Mouse (Mus musculus) lung, postnatal 4 days (tissue): ENCODE data around the gene Slc2a1.

Experiments
- DNase-seq, 2 experiments: peaks; one replicate each; pipeline ENCODE4 v3.0.0; 2021

The Slc2a1 gene

DNA sequence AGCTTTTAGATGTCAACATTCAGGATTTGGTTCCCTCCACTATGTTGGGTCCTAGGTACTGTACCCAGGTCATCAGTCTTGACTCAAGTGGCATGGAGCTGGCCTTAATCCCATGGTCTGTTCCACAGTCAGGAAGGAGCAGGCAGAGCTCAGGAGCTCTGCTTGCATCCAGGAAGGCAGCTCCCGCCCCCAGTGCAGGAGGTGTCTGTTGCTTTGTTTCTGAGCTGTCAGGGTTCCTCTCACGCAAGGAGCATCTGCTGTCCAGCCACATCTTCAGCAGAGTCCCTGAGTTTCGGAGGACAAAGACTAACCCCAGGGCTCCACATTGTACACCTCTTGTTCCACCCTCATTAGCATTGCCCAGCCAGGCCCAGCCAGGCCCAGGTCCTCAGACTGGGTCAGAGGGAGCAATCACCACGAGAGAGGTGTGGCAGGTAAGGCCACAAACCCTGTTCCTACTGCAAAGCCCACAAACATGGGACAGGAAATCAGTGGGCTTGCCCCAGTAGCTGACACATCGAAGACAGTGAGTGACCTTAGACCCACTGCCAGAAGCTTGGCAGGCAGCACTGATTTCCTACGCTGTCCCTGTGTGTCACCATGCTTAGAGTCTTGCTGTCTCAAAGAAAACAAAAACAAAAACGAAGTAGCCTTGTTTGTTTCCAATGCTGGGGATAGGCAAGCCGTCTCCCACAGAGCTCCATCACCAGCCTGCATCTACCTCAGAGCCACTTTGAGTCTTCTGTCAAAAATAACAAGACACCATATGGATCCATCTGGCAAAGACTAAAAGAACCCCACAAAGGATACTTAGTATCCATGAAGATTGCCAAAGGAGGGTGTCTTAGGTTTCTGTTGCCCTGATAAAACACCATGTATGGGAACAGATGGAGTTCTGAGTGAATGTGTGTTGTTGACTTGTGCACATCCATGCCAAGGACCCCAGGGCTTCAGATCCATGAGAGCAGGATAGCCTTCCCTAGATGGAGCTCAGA, 10.0 kb upstream of the Slc2a1 start:
- DNase-seq = no peak

DNA sequence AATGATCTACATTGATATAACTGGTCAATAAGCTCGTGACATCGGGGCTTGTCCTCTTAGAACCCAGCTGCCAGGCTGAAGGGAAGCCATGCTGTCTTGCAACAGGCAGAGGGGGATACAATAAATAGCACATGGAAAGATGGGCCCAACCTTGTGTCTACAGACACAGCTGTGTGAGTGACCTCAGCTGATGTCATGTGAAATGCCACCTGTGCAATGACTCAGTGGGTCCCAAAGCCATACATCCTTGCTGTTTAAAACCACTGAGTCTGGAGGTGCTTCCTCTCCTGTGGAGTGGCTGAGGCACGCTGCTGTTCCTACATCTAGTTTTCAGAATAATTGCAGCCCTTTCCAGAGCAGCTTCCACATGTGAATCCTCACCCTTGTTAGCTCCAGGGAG, 7.1 kb upstream of the Slc2a1 start:
- DNase-seq = peak in 1 of 2 experiments; percentile 7

DNA sequence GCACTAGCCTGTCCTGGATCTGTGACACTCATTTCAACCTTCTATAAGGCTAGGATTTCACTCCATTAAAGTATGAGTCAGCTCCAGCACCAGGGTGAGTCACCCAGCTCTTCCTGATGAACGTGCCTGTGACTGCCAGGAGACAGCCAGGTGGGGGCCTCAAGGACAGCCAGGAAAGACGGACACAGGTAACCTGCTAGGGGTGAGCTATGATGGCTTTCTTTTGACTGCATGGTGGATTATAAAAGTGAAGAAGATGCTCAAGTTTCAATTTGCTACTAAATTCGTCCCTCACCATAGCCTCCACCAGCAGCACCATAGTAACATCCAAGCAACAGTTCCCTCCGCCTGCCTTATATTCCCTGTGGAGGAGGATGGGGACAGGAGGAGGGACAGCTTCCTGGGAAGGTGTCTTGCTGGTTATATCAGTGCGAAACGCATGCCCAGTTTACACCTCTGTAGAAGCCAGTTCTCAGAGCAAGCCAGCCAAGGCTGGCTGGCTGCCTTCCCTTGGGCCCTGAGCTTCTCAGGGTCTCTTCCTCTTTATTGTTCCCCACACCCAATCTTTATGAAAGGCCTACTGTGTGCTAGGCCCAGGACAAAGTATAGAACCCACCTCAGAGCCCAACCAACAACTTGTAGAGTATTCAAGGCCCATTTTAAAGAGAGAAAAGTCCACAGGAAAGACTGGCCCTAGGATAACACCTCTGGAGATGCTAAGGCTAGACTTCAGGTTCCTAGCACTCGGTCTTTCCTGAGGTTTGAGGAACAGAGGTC, 6.0 kb upstream of the Slc2a1 start:
- DNase-seq = peak in 1 of 2 experiments; percentile 10

DNA sequence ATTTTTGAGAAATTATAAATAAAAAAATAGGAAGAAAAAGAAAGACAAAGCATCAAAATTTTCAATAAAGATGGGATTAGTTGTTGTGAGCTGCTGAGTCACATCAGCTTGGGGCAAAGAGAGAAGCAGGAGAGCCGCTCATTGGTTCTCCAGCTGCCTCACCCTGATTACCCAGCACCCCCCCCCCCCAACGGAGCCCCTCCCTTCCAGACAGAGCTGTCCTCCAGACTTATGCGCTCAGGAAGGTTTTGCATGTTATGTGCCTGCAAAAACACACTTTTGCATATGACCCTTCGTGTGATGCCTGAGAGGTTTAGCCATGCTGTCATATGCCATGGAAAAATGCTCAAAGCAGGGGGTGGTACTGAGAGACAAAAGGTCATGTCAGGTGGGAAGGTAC, 3.7 kb upstream of the Slc2a1 start:
- DNase-seq = no peak

DNA sequence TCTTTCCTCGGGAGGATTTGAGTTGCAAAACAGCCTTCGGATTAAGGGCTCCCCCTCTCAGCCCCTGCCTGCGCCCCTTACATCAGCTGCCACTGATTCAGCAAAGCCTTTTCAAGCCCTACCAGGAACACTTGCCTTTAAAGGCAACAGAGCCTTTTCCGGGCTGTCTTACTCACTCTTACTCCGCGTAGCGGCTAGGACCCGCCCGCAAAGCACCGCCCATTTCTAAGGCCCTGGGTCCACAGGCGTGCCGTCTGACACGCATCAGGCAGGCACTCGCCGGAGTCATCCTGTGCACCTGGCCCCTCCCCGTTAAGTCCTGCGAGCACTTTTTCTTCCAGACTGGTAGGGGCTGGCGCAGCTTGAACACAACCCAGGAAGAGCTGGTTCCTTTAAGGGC, 2.8 kb upstream of the Slc2a1 start:
- peak; percentile 76 to 83 for DNase-seq

DNA sequence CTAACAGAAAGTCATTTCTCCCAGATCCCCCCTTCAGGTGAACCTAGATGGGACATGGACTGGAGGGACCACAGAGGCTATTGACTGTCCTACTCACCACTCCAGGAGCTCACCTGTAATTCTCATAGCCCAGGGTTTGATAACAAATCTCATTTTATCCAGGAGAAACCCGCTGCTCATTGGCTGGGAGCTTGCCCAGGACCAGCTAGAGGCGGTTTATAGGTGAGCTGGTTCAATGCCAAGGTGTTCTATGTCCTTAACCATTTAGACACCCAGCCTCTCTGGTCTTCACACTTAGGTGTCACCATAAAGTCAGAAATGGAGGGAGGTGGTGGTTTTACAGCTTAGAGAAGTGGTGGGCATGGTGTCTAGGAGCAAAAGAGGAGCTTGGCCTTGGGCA, 644 bp upstream of the Slc2a1 start:
- no peak for DNase-seq

DNA sequence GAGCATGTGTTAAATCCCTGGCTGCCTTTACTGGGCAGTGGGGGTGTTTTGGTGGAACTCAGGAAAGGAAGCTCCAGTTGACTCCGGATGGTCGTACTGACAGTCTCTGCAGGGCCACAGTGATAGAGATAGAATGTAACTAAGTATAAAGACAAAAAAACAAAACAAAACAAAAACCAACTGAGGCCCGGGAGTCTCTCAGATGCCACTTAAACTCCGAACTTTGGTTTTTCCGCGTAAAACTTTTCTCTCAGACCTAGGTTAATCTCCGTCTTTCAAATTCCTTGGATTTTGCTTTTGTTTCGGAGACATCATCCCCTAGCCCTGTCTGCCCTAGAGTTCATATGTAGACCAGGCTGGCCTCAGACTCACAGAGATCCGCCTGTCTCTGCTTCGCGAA, 1.1 kb downstream of the Slc2a1 start:
- no peak for DNase-seq

DNA sequence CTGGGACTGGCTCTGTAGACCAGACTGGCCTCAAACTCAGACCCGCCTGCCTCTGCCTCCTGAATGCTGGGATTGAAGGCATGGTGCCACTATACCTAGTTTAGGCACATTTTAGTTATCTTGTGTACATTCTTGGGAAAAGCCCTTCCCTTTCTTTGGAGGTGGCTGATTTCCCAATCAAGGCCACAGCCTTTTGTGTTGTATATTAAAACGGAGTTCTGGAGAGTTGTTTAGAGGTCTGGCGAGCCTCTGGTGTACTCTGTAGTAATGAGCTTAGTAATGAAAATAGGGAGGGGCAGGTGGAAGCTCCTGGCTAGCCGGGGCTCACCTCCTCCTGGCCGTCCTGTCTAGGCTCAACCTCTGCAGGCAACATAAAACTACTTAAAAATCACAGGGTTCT, 2.0 kb downstream of the Slc2a1 start:
- DNase-seq = no peak

DNA sequence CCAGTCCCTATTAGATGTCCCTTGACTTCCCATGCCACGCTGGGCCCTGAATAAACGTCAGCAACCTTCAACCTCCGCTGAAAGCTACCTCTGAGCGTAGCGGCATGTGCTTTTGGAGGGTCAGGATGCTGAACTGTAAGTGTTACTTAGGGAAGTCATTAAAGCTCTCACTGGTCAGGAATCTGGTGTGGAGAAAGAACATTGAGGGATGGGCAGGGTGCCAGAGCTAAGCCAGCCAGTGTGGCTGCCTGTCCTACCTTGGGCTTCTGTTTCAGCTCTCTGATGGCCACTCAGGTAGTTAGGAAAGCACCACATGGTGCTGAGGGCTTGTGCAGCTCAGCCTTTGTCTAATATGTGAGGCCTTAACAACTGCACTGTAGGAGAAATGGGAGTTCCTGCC, 2.9 kb downstream of the Slc2a1 start:
- no peak for DNase-seq

DNA sequence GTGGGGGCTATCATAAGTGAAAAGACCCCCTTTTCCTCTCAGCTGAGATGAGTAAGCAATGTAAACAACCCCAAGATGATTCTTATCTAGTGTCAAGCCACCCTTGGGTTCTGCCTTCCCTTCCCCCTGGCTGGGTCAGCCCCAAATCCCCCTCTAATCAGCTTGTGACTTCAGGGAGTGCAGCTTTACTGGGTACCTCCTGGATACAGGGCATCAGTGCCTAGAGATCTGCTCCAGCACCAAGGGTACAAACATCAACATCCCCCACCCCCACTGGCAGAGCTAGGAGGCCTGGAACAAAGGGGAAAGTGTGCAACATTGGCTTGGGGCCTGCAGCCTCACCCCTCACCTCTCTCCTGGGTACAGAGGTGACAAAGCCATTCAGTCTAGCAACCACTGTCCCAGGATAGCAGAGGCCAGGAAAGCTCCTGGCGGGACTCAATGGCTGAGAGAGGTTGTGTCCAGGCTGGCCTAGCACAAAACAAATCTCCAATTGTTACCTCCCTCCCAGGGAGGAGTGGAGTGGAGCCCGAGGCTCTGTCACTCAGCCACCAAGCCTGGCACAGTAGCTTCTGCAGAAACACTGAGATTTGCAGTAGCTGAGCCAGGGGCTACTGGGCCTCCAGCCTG, 3.9 kb downstream of the Slc2a1 start:
- DNase-seq = no peak

DNA sequence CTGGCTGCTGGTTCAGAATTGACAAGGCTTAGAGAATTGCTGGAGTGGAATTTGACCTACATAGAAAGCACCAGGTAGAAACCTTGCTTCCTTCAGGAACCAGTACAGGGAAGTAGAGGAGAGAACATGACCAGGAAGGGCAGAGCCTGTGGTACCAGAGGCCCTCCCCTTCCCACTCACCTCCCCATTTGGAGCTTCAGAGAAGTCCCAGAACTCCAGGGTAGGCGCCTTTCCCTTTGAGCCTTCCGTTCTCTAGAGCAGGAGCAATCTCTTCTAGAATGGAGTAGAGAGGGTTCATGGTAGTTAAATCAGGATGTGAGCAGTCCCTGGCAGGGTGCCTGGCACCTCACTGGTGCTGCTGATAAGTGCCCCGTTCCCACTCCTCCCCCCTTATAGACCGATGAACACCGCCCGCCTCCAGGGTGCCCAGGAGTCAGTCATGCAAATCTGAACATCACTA, 7.1 kb downstream of the Slc2a1 start:
- DNase-seq = peak in 1 of 2 experiments; percentile 30

DNA sequence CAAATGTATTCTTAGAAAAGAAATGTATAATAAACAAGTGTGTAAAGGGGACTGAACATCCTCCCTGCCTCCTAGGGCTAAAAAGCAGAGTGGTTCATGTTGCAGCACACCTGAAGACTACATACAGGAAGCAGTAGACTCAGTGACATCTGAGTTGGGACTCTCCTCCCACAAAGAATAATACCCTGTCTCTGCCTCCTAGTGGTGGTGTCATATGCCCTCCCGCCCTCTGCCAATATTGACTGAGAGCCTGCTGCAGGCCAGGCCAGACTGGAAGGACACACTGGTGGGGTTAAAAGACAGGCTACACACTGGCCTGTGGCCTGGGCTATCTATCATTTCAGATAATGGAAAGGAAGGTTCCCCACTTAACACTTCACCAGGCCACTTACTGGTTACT, 7.8 kb downstream of the Slc2a1 start:
- no peak for DNase-seq

DNA sequence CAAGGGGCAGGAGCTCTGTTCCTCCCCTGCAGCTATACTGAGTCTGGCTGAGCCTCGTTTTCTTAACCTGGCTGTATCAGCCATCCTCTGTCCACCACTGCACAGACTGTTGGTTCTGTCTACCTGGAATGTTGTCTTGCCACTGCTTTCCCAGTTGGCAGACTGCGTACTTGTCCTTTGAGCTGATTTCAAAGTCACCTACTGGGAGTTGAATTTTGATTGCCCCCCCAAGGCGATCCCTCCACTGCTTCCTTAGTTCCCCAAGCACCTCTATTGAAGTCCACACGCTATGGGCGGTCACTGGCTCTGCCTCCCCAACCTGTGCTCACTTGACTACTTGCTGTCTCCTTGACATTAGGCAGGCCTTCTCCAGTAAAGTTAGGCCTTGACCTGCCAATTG, 9.1 kb downstream of the Slc2a1 start:
- DNase-seq = no peak

DNA sequence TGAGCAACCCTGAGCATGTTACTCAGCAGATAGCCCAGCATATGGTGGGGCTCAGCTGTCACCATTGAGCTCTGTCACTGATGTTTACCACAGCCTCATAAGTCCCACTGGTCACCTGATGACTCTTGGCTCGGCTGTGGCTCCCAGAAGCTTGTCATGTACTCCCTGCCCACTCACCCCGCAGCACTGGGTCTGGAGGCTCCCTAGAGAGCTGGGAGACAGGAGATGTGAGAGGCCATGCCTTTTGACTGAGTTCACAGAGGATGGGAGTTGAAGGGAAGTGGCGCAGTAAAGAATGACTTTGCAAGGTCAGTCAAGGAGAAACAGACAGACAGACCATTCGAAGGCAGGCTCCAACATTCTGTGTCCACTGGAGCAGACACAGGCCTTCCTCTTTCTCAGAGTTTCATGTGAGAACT, 10.2 kb downstream of the Slc2a1 start:
- no peak for DNase-seq

DNA sequence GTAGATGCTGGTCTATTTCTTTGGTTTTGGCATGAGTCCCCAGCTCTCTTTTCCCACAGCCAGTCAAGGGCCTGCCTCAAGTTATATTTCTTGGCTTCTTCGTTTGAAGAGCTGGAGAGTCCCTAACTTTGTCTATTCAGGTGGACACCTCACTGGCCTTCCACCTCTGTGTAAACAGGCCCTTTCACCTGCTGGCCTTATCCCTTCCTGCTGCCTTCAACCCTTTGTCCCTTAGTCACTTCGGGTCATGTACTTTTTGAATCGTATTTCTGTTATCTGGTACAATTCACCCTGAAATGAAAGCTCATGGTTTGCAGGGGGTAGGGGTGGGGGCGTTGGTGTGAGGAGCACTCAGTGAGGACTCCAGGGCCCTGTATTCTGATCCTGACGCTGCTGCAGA, 10.8 kb downstream of the Slc2a1 start:
- DNase-seq = no peak

DNA sequence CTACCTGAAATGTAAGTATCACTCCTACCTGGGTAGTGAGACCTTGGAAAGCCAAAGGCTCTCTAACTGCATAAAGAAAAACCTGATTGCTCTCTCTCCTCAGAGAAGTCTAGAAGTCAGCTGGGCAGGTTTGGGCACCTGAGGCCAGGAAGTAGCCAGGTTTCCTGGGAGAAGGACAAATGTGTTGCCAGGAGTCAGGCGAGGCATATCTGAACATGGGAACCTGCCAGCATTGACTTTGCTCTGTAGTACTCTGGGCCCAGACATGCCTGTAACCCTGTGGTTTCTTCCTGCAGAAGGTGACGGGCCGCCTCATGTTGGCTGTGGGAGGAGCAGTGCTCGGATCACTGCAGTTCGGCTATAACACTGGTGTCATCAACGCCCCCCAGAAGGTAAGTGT, 11.6 kb downstream of the Slc2a1 start:
- DNase-seq = no peak

DNA sequence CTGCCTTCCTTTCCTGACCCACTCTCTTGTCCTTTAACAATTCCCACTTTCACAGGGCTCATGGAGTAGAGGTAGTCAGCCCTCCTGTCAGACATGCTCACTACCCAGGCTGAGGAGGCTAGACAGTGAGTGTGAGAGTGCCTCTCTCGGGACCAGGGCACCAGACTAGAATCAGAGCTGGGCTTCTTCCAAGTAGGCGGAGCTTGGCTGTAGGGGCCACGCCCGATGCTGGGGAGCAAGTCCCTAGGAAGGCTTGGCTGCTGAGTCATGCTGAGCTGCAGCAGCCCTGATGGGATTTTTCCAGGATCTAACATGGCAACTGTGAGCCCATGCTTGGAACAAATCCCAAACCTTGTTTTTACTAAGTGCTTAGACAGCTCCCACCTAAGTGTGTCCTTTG, 12.7 kb downstream of the Slc2a1 start:
- peak; percentile 77 to 79 for DNase-seq

DNA sequence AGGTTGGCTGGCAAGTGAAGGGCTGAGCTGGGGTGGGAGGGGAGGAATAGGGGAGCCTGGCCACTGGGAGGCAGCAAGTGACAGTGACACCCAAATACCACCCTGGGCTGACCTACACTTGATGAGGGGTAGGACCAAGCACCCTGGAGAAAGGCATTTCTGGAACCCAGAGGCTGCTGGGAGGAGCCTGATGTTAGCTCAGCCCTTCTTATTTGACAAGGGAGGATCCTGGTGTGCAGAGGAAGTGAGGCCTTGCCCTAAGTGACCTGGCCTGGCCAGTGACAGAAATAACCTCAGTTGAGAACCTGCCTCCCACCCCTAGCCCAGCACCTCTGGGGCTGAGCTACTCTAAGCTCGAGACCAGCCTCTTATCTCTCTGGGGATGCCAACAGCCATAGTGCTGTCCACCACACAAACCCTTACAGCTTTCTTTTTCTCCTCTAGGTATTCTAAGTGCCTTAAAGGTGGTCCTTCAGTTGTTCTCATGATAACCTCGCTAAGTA, 16.3 kb downstream of the Slc2a1 start:
- no peak for DNase-seq

DNA sequence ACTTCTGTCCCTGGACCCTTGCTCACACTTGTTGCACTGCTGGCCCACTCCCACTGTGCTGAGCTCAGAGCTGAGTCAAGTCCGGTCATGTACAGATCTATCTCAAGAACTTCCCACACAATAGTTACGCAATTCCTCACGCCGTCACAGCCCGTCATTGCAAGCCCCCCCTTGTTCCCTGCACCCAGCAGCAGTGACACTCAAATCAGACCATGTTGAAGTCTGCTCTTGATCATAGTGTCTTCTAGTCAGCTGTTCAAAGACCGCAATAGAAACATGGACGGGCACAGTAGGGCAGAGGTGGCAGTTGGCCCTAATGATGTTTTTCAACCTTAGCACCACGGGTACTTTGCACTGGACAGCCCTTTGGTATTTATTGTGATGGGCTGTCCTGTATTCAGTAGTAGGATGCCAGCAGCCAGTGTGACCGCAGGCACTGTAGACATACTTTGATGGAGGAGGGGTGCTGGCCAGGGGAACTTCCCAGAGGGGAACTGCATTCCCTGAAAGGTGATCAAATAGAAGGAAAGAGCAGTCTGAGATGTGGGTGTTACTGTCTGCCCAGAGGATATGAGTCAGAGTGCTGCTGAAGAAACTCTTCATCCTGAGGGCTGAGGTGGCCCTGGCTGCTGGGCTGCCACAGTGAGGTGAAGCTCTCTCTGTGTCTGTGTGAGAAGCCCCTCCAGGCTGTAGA, 17.2 kb downstream of the Slc2a1 start:
- DNase-seq = no peak

DNA sequence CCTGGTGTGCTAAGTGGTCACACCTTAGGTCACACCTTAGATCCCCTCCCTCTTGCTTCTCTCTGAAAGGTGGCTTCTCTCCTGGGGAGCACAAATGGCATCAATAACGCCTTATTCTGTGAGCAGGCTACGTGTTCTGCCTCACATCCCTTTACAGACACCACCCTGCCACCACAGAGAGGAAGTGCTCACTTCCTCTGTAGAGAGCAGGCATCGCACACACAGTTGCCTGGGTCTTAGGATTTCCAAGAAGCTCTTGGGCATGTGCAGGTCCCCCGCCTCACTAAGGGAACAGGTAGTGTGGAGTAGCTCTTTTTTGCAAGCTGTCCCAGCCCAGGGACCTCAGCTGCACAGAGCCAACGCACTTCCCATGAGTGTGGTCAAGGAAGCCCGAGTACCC, 18.7 kb downstream of the Slc2a1 start:
- peak; percentile 51 to 52 for DNase-seq

DNA sequence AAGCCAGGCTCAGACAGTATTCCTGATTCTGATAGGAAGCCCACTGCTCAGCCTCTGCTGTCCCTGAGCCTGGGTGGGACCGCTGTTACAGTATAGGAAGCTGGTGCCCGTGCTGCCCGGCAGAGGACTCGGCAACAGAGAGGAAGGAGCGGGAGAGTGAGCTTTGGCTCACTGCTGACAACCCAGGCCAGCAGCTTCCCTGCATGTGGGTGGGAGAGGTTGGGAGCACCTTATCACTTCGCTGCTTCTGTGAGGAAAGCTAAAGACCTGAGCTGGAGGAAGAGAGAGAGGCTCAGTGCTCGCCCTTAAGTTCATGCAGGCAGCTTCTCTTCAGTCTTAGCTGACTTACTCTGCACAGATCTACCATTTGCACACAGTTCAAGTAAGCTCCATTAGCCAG, 20.0 kb downstream of the Slc2a1 start:
- DNase-seq = no peak

DNA sequence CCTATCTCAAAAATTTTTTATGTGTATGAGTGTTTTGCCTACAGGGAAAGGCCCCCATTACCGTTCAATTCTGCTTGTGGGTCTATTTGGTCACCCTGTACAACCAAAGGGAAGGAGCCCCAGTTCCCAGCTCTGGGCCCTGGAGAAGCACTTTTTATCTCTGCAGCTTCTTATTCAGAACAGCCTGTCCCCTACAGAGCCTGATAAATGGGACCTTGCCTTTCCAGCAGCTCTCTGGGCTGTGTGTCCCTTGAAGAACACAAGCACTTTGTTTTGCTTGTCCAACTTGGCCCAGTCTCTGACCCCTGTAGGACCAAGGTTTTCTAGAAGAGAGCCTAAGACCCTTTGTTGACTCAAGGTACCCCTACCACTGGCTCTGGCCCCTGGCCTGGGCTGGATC, 20.6 kb downstream of the Slc2a1 start:
- DNase-seq = no peak
